Mouse (Mus musculus): ENCODE measurements around the gene Gm10024.
"Not testable (repeated sequence)": the region's sequence is repeated elsewhere in the genome, so short reads cannot be mapped to it uniquely, and the experiment has no call there.

Gene Gm10024

GRCm38 (mm10) chr10:77735928-77736327 lies 24.7 kb downstream of the Gm10024 start:
- no peak for DNase-seq (ENCODE audit: low spot score)

DNA sequence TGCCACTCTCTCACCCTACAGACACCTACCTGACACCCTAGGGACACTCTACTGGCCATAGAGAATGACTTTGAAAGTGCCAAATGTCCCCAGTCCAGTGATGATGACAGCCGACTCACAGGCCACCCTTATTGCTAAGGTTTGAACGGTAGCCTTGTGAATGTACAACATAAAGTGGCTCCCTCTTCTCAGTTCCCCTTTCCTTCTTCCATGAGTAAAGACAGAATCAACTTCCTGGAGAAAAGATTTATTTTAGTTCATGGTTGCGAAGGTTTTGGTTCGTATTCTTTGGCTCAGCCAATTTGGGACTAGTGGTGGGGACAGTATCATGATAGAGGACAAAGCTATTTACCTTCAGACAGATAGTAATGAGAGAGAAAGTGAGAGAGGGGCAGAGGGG lies 27.7 kb downstream of the Gm10024 start:
- no peak for DNase-seq (ENCODE audit: low spot score)

GRCm38 (mm10) chr10:77741924-77742688 lies 30.8 kb downstream of the Gm10024 start, which contains the start of gene Gm18596:
Gene Gm18596 (minus strand): TSS chr10:77742638.
- DNase-seq (ENCODE audit: low spot score), result not testable (repeated sequence)

- not testable (repeated sequence) for DNase-seq (ENCODE audit: low spot score)
Observed at GRCm38 (mm10) chr10:77750686-77751085, 39.4 kb downstream of the Gm10024 start.

DNA sequence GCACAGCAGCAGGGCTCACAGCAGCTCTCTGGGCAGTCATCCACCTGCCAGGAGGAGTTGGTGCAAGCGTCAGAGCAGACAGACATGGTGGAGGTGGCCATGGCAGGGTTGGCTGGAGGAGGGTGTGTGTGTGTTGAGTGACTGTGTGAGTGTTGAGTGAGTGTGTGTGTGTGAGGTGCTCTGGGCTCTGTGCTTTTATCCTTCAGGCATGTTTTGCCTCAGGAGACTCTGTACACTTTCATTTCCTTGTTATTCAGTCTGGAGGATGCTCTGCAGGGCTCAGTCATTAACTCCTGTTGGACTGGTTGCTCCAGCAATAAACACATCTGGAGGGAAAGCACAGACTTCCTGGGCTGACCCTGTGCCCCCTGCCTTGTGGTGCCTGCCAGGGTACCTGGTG lies 40.0 kb downstream of the Gm10024 start, which contains the start of gene Gm9736:
Gm9736 (minus strand) TSS at position 101 of the 400 bp plus-strand sequence.
- not testable (repeated sequence) for DNase-seq (ENCODE audit: low spot score)

DNA sequence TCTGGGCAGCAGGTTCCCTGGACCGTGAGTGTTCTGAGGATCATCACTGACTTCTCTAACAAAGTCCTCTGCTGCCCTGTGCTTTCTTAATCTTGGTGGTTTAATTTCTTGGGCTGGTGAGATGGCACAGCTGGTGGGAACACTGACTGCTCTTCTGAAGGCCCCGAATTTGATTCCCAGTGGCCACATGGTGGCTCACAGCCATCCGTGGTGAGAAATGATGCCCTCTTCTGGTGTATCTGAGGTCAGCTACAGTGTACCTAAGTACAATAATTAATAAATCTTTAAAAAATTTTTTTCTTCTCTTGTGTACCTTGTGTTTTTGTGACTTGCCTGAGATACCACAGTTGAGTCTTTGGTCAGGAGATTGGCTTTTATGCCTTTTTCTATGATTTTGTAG lies 41.1 kb downstream of the Gm10024 start:
- not testable (repeated sequence) for DNase-seq (ENCODE audit: low spot score)

GRCm38 (mm10) chr10:77753448-77753847 lies 42.2 kb downstream of the Gm10024 start:
- DNase-seq (ENCODE audit: low spot score), result no peak

DNA sequence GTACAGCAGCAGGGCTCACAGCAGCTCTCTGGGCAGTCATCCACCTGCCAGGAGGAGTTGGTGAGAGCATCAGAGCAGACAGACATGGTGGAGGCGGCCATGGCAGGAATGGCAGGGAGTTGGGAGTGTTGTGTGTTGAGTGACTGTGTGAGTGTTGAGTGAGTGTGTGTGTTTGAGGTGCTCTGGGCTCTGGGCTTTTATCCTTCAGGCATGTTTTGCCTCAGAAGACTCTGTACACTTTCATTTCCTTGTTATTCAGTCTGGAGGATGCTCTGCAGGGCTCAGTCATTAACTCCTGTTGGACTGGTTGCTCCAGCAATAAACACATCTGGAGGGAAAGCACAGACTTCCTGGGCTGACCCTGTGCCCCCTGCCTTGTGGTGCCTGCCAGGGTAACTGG lies 48.3 kb downstream of the Gm10024 start, which contains the start of gene Gm3233:
Gm3233 (minus strand) TSS at position 101 of the 400 bp plus-strand sequence.
- DNase-seq (ENCODE audit: low spot score), result not testable (repeated sequence)

Measured in ovary, adult 18-20 months (tissue).